Mouse (Mus musculus): ENCODE results near the gene Gm44790. TPM values are rescaled to one million over a fixed set of nuclear protein-coding genes. Genes with fewer than 3 reads are reported as not detected.

Gm44790 gene
- total RNA-seq, 2 experiments from 2014 or later = not detected

DNA sequence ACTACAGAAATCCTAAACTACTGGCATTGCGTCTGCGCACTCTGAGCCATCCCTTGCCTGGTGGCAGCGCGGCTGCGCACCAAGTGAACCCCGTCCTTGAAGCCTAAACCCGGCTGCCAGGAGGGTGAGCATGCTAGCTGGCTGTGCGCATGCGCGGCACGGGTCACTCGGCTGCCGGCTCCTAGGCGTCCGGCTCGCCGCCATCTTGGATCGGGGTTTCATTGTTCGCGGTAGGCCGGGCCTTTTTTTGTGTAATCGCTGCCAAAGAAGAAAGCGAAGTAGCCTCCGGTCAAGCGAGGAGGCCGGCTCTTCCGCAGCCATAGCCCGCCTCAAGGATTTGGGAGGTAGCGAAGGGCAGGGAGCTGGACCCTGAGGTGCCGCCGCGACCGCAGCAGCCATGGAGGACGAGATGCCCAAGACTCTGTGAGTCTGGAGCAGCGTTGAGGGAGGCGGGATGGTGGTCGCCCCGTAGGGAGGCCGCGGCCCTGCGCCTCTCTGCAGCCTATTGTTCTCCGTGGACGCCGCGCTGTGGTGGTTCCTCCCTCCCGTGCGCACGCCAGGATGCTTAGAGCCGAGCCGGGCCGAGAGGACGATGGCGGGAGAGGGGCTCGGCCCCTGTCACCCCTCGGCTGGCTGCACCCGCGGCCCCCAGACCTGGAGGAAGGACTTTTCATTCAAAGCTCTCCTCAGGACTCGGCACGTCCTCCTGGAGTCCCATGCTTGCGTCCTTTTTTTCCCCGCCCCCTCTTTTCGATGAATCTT is 22.2 kb upstream of the Gm44790 start, which contains the start of gene Tia1:
Tia1 (plus strand) TSS at position 120 of the 762 bp plus-strand sequence.
- DNase-seq = peak; percentile 98

DNA sequence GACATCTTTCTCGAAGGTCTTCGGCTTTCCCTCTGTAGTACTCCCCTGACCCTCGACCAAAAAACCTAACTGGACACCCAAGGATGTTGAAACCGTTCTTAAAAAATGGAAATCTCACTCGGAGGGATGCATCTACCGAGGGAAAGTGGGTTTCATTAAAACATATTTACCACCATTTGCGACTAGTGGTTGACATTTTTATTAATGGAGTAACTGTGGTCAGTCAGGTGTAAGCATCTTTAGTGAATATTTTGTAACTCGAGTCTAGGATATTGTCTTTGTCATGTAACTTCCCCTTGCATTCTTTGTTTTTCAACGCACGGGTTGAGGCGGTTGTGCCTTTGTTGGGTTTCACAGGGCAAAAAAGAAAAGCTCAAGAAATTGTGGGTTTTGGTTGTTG is 21.5 kb upstream of the Gm44790 start:
- DNase-seq = no peak

DNA sequence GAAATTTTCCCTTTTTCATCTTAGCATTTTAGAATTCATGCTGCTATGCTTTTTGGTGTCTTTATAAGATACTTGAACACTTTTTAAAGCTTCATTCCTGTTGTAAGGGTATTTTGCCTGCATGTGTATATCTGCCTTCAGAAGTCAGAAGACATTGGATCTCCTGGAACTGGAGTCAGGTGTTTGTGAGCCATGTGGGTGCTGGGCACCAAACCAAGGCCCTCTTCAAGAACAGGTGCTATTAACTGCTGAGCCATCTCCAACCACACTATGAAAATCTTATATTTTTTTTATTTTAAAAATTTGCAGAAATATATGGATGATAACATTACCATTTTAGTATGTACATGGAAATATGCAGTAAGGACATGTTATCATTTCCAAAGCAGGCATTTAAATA is 20.2 kb upstream of the Gm44790 start:
- peak; percentile 24 for DNase-seq

DNA sequence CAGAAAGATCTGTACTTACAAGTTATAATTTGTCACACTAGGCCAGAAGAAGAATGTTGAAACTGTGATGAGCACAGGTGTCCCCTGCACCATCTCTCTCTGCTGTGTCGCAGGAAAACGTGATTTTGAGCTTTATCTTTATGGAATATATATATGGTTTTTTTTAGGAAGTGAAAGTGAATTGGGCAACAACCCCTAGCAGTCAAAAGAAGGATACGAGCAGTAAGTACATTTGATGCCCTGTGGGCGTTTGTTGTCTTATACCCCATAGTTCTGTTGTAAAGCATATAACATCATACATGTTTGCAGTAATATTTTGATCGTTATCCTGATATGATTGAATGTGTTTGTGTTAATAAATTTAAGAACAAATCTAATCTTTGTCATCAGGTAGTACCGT is 7.7 kb upstream of the Gm44790 start:
- no peak for DNase-seq

DNA sequence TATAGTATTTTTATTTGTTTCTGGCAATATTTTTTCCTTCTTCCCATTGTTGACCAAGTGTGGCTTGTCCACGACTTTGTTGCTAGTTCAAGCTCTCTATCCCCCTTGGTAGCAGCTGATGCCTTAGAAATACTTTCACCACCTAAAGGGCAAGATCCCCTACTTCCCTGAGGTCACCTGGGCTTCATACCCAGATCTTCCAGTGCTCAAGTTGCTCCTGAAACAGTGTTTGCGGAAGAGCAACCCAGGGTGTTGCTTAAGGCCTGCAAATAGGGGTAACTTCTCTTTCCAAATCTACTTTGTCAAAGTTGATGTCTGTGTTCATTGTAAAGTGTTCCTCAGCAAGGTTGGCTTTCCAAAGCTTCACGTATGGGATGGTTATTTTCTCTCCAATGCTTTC is 7.2 kb upstream of the Gm44790 start:
- DNase-seq = no peak

DNA sequence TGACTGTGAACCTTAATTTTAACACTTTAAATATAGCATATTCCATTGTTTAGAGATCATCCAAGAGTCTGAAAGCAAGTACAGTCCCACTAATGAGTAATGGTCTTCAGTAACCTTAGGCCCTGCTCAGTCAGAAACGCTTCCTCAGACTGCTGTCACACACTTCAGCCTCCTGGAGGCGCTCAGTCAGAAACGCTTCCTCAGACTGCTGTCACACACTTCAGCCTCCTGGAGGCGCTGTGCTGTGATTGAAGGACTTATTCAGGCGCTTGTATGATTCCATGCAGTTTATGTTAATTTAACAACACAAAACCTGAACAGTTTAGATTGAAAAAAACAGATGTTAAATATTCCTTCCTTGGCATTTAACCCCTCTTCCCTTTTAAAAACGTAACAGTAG is 6.0 kb upstream of the Gm44790 start:
- no peak for DNase-seq

DNA sequence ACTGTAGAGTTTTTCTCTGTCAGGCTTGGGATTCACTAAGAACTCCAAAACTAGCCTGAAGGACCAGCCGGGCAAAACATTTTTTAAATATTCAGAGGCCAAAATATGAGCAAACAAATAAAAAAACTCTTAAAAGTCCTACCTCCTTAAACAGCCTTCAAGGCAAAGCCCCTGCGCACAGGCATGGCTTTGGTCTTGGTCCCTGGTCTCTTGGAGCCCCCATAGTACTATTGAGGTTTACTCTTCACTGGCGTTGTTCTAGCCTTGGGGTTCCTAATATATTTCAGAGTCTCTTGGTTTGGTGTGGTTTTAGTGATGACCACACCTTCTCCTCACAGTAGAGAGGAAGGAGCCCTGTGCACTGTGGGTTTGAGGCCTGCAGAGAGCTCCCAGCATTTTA is 5.1 kb downstream of the Gm44790 start:
- DNase-seq = no peak

DNA sequence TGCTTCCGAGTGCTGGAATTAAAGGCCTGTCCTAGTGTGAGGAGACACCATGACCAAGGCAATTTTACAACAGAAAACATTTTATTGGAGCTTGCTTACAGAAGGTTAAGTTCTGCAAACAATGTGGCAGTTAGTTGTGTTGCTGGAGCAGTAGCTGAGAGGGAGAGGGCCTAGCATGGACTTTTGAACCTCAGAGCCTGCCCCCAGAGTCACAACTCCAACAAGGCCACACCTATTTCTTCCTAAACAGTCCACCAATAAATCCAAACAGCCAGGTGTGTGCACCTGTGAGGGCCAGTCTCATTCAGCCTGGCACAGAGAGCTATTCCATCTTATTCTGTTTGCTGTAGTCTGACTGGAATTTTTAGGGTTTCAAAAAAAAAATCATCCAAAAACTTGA is 7.2 kb downstream of the Gm44790 start:
- no peak for DNase-seq

DNA sequence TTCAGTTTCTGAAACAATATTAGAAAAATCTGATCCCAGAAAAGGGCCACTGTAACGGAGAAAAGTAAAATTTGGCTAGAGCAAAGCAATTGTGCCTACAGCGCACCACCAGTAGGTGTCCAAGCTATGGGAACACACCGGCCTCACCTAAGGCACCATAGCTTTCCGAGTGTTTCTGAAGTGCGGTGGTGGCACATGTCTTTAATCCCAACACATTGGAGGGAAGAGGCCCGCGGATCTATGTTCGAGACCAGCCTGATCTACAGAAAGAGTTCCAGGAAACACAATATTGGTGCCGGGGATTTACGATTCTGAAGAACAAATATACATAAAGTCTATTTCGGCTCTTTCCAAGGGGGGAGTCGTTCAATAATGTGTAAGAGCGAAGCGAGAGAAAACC is 11.3 kb downstream of the Gm44790 start:
- DNase-seq = no peak

DNA sequence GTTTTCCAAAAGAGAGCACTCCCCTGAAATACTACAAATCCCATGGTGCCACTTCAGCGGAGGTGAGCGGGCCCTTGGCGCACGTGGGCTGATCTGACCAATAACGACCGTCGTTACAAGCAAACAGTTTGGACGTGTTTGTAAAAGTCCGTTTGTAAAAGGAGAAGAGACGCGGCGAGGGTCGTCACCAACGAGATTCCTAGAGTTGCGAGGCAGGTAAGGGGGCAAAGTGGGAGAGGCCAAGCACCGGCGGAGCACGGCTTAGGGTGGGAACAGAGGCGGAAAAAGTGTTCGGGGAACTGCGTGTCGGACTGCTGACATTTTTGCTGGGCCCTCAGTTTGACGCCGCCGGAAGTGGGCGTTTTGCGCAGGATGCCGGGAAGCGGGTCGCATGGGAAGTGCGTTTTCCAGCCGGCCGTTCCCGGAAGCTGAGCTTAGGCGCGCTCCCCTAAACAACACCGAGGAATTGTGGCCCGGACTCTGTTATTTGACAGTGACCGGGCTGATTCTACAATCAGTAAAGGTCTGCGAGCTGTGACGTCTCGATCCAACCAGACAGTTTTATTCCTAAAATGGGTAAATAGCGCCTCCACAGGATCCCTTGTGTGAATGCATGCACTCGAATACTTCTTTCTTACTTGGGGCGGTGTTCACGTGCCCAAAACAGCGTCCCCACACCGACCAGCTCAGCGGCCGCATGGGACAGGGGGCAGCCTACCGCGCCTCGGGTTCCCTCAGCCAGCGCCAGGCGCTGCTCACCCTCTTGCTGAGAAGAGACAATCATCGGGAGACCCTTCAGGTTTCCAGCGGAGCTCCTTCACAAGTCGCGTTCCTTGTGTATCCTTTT is 12.0 kb downstream of the Gm44790 start, which contains the start of gene C87436:
C87436 (plus strand) TSS at position 103 of the 847 bp plus-strand sequence.
- peak; percentile 91 for DNase-seq

DNA sequence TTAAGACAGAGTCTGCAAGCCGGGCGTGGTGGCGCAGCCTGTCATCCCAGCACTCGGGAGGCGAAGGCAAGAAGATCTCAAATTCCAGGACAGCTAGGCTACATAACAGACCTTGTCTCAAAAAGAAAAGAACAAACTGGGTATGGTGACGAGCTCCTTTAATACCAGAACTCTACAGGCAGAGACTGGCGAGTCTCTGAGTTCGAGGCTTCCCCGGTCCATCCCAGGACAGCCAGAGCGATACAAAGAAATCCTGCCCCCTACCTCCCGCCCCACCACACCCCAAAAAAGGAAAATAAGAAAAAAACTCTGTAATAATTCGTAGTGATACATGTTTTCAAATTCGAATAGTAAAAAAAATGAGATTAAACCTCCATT is 12.7 kb downstream of the Gm44790 start:
- DNase-seq = no peak

DNA sequence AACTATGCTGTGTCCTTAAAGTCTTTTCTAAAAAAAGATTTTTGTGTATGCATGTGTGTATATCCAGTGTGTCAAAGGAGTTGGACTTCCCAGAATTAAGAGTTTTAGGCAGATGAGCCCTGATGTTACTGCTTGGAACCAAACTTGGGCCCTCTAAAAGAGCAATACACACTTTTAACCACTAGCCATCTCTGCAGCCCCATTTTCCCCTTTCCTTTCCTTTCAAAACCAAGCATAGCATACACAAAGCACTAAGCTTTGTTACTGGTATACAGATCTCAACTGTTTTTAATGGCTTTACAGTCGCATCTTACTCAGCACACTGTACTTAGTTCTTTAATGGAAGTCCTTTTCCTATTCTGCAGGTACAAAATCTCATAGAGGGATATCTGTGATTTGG is 13.1 kb downstream of the Gm44790 start:
- DNase-seq = no peak

DNA sequence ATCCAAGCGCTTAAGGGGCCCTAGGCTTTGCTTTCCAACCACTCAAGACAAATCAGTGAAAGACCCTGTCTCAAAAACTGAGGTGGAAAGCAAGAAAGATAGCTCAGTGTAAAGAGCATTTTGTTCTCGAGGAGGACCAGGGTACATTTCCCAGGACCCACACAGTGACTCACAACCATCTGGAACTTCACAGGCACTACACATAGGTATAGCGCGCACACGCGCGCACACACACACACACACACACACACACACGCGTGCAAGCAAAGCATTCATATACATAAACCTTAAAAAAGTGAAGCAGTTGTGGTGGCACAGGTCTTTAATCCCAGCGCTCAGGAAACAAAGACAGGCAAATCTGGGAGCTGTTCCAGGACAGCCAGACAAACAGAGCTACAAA is 15.1 kb downstream of the Gm44790 start:
- no peak for DNase-seq

DNA sequence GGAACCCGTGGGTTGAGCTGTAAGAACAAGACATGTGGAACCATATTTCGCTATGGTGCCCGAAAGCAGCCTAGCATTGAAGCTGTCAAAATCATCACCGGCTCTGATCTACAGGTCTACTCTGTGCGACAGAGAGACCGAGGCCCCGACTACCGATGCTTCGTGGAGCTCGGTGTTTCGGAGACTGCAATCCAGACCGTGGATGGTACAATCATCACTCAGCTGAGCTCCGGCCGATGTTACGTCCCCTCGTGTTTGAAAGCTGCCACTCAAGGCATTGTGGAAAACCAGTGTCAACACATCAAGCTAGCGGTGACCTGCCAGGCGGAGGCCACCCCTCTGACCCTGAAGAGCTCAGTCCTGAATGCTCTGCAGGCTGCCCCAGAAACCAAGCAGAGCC is 19.1 kb downstream of the Gm44790 start:
- no peak for DNase-seq

DNA sequence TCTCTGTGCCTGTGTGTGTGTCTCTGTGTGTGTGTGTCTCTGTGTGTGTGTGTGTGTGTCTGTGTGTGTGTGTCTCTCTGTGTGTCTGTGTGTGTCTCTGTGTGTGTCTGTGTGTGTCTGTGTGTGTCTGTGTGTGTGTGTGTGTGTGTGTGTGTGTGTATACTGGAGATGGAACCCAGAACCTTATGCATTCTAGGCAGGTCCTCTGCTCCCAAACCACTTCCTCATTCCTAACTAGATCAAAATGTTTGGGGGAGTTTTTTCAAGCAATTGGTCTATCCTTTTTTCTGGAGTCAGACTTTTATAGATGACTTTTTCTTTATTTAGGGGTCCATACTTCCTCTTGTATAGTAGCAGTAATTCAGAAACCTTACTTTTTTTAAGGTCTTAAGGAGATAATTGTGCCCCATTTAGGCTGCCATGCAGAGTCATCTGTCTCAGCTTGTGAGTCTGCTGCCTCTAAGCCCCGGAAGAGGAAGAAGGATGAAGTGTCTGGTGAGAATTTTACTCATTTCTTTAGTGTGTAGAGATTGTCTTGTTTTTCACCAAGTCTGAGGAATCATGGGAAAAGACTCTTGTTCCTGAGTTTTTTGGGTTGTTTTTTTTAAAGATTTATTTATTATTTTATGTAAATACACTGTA is 20.6 kb downstream of the Gm44790 start:
- no peak for DNase-seq

DNA sequence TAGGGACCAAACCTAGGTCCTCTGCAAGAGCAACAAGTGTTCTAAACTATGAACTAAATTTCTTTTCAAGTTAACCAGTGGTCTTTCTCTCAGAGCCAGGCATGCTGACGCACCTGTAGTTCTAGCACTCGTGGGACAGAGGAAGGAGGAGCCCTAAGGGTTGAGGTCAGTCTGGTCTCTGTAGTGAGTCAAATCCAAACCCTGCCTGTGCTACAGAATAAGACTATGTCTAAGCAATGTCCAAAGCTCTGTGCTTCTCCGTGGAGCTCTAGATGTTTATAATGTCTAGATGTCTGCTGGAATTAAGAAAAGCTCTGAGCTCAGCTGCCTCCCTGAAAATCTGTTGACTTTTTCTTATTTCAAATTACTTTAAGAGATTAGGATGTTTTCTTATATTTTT is 30.3 kb downstream of the Gm44790 start:
- DNase-seq = no peak

DNA sequence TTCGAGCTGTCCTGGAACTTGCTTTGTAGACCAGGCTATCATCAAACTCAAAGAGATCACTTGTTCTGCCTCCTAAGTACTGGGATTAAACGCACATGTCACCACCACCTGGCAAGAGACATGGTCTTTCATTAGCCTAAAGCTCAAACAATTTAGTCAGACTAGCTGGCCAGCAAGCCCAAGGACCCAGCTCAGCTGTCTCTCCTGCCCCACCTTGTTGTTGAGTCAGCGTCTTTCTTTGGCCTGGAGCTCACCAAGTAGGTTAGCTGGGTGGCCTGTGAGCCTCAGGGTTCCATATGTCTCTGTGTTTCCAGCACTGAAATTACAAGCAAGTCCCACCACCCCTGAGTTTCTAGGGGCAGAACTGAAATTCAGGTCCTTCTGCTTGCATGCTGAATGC is 36.6 kb downstream of the Gm44790 start:
- DNase-seq = no peak

DNA sequence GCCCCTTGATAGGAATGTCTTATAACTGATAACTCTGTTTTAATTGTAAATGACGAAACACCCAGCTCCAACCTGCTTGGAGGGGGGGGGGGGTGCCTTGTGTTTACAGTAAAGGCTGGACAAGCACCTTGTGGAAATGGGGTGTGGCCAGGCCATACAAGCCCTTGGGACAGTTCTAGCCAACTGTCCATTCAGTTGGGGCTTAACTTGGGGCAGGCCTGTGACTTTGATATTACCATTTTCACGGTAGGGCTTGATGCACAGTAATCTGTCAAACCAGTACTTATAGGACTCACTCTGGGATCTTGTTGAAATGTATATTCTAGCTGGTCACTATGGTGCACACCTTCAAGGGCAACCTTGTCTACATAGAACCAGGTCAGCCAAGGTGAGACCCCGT is 44.9 kb downstream of the Gm44790 start:
- DNase-seq = no peak

DNA sequence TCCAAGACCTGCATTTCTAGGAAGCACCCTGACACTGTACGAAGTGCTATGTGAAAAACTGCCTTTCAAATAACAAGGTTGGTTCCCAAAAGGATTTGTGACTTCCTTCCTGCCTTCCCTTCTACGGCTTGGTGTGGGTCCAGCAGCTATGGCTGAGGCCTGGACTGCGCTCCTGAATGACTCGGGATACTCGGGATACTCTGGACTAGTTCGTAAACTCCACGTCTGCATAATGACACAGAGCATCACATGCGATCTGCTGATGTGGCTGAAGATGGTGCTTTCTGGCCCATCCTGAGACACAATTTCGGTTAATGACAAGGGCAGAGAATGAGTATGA is 45.3 kb downstream of the Gm44790 start:
- no peak for DNase-seq

DNA sequence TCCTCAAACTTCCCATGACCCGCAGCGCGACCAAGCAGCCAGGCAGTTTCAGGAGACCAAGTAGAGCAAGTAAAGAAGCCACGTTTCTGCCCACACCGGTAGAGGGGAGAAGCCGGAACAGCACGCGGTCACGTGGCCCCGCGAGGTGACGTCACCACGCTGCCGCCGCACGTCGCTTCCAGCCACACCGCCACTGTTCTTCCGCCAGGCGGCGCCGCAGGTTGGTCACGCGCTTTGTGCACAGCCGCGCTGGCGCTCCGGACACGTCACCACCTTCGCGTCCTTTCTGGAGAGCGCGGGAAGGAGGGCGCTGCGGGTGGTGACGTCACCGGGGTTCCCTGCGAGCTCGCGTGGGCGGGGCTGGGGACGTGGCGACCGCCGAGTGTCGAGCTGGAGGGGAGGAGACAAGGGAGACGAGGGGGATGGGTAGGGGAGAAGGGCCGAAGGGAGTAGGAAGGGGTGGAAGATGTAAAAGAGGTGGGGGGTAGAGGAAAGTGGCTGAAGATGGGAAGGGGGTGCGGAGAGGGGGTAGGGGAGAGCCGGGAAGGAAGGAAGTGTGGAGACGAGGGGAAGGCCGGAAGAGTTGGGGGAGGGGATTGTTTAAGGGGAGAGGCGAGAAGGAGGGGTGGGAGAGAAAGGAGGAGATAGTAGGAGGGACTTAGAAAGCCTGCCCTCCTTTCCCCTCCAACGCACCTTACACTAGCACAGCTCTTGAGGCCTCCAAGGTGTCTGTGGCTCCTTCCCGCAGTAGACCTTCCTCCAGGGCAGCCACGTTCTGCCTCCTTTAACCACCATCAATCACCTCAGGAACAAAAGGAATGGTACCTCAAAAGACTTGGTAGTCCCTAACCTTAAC is 45.9 kb downstream of the Gm44790 start:
- peak; percentile 99 for DNase-seq

DNA sequence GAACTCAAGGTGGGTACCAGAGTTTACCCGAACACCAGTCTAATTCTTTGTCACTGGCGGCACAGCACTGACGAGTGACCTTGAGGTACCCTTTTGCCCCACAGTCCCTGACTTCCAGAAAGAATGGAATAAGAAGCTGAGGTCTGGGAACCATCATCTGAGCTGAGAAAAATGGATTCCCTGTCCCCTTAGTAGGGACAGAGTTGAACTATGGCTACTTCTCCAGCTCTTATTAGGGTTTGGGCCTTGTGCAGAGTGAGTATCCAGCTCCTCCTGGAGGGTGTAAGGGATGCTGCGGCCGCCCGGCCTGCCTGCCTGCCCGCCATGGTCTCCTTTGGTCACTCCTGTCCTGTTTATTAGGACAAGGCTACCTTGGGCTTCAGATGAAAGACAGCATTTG is 46.6 kb downstream of the Gm44790 start:
- no peak for DNase-seq

DNA sequence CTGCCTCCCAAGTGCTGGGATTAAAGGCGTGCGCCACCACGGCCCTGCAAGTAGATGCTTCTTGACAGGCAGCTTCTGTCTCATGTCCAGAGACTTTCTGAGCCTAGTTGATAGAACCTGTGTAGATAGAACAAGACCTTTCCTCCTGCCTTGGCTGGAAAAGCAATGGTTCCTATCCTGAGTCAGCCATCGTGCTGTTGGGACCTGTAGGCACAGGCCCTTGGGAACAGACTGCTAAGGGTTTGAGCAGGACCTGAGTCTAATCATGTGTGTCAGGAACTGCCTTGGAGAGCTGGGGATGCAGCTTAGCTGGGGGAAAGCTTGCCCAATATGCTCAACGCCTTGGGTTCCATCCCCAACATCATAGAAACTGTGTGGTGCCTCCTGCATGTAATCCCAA is 47.6 kb downstream of the Gm44790 start:
- DNase-seq = no peak
